Mouse (Mus musculus): ENCODE results near the gene Fbxw9. TPM values are rescaled to one million over a fixed set of nuclear protein-coding genes. Genes with fewer than 3 reads are reported as not detected.

Fbxw9 gene
- 15.0 and 18.0 TPM in 2 replicates for polyA plus RNA-seq (2015; fragmentation: Nextera tagmentation; extraction: Ambion mirVana)

DNA sequence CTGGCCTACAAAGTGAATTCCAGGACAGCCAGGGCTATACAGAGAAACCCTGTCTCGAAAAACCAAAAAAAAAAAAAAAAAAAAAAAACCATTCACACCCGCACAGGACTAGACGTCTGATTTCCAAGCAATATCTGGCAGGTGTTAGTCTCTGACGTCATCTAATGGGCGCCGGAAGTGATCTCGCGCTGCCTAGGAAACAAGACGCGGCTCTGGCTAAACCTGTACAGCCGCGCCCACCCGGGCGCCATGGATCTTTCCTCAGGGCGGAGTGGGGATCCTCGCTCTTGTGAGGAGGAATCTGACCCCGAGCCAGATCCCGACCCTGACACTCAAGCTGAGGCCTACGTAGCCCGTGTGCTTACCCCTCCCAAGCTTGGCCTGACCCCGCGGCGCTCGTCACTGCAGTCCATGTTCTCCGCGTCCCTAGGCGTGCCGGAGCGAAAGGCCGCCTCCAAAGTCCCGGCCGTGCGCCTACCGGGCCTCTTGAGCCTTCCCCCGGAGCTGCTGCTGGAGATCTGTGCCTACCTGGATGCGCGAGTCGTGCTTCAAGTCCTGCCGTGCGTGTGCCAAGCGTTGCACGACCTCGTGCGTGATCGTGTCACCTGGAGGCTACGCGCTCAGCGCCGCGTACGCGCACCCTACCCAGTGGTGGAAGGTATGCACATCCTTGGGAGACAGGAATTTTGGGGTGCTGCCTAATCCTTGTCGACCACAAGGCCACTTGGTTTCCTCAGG lies at the start of gene Fbxw9:
Fbxw9 (plus strand) TSS at position 177 of the 738 bp plus-strand sequence.
- peak; percentile 90 for DNase-seq (ENCODE audit: low spot score)

DNA sequence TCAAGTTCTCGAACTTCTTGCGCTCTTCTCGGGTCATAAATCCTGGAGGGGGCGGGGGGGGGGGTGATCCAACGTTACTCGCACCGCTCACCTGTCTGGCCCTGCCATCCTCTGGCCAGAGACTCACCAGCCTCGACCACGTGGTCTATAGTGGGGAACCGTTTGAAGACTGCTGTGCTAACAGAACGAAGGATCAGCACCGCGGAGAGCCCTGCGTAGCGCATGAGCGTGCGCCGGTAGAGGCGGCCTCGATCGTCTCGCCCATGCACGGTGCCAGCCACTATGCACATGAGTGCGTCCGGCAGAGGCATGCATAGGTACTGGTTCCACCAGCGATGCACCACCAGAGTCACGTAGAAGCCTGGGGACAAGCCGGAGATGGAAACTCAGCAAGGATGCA lies 48.6 kb upstream of the Fbxw9 start:
- no peak for DNase-seq (ENCODE audit: low spot score)

DNA sequence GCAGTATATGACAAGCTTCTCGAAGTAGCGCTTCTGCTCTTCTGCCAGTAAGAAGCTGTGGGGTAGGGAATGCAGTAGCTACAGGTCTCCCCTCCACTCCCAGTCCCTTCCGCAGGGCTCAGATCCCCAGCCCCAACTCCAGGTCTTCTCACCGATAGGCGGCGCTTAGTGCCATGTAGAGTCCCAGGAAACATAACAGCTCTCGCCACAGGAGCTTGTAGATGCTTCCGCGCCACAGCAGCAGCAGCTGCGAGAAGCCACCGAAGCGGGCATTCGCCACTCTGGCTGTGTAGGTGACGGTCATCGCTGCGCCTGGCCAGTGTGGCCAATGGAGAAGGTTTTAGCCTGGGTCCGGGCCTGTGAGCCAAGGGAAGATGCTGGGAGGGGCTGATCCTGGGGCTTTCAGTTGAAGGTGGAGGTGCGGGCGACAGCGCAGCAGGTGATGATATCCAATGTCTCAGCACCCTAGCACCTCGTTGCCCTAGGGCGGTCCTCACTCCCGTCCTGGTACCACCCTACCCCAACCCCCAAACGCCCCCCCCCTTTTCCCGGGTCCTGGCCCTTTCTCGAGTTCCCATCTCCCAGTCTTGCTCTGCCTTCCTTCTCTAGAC lies 46.5 kb upstream of the Fbxw9 start:
- peak; percentile 87 for DNase-seq (ENCODE audit: low spot score)

DNA sequence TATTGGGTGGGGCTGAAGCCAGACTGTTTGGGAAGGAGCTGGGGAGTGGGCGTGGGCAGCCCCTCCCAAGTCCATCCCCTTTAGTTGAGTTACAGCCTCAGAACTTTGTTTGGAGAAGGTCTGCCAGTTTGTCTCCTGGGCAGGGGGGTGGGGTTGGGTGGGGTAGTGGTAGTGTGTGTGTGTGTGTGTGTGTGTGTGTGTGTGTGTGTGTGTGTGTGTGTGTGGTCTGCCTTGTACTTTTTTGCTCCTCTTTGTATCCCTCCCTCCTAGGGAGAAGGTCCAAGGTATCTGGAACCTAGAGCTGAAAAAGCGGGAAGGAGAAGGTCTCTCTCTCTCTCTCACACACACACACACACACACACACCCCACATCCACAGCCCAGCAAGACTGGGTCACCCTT lies 45.4 kb upstream of the Fbxw9 start, which contains the start of gene Best2:
Best2 (minus strand) TSS at position 101 of the 400 bp plus-strand sequence.
- DNase-seq (ENCODE audit: low spot score), result no peak

DNA sequence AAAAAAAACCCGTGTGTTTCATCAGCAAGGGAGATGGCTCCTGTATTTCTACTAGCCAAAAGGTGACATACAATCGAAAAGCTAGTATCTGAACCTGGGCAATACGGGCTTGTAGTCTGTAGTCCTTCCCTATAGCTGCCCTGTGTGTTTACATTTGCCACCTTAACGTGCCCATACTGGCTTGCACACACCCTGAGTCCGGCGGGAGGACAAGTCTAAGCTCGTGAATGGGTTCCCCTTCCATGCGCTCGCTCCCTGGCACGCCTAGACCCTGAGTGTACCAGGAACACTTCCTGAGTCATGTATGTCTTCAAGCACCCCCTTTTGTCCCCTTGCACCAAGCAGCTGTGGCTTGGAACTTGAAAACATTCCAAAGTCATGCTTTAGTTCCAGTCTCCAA lies 43.1 kb upstream of the Fbxw9 start:
- no peak for DNase-seq (ENCODE audit: low spot score)

DNA sequence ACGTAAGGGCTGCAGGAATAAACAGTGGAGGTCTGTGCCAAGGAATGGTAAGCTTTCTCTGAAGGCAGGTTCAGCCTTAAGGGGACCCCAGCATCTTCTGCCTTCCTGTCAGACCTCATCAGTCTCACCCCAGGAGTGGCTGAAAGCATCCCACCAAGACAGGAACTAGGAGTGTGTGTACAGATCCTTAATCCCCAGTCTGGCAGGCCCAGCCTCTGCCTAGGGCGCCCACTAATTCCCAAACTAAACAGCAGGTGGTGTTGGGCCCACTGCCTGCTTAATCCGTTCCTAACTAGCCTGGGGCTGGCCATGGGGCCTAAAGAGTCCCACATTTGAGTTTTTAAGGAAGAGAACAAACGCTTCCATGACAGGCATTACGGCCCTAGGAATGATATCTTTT lies 42.6 kb upstream of the Fbxw9 start:
- DNase-seq (ENCODE audit: low spot score), result no peak

DNA sequence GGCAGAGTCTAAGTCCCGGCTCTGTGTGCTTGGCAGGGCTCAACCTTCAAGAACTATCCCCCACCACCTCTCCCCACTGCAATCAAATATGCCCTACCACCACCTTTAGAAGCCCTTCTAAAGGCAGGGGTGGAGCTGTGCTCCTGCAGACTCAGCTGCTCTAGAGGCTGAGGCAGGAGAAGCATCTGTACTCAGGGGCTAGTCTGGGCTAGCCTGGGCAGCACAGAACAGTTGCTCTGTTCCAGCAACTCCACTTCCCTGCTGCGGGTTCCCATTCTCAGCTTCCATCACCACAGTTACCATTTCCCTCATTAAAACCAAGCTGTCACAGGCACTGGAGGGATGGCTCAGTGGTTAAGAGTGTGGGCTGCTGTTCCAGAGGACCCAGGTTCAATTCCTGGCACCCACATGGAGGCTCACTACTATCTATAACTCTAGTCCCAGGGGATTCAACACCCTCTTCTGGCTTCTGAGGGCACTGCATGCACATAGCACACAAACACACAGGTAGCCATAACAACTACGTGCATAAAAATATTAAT lies 38.3 kb upstream of the Fbxw9 start:
- DNase-seq (ENCODE audit: low spot score), result no peak

DNA sequence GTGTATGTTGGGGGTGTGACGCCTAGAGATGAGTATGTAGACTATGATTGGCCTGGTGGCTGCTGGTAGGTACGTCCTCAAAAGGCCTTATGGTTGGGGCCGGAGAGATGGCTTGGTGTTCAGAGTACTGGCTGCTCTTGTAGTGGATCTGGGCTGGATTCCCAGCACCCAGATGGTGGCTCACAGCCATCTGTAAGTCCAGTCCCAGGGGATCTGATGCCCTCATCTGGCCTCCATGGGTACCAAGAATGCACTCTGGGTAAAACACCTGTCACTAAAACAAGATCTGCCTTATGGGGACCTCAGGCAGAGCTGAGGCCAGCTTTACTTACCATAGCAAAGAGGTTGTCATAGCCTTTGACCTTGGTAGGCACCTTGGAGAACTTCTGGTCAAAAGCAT lies 36.0 kb upstream of the Fbxw9 start:
- no peak for DNase-seq (ENCODE audit: low spot score)

DNA sequence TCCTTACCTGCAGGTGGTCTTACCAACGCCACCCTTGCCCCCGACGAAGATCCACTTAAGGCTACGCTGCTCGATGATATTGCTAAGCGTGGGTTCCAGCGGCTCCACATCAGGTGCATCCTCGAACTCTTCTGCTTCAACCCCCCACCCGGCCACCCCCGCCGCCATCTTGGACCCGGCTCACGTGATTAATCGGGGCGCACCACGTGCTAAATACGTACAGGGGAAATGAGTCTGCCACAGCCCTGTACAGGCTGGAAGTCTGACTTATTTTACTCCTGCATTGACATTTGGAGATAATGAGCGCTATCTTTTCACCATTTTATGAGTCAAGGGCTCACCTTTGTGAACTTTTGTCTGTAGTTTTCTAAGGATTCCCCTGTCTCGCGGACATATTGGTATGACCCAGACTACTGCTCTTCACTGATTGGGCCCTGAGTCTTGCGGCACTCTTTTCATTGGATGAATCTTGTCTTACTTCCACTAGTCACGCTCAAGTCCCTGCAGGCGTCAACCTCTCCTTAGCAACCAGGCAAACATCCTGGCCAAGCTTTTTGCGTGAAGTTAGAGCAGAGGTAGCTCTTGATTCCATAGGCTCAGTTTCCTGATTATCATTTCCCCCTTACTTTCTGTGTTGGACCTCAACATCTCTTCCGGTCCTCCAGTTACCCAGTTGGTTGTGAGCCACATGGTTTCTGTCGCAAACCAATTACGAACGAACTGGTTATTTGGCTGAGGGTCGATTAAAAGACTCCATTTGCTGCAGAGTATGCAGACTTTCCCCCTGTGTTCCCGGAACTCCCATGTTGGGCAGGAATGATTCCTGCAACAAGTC lies 34.5 kb upstream of the Fbxw9 start, which contains the start of gene Asna1:
Asna1 (minus strand) TSS at position 184 of the 835 bp plus-strand sequence.
- peak; percentile 94 for DNase-seq (ENCODE audit: low spot score)

DNA sequence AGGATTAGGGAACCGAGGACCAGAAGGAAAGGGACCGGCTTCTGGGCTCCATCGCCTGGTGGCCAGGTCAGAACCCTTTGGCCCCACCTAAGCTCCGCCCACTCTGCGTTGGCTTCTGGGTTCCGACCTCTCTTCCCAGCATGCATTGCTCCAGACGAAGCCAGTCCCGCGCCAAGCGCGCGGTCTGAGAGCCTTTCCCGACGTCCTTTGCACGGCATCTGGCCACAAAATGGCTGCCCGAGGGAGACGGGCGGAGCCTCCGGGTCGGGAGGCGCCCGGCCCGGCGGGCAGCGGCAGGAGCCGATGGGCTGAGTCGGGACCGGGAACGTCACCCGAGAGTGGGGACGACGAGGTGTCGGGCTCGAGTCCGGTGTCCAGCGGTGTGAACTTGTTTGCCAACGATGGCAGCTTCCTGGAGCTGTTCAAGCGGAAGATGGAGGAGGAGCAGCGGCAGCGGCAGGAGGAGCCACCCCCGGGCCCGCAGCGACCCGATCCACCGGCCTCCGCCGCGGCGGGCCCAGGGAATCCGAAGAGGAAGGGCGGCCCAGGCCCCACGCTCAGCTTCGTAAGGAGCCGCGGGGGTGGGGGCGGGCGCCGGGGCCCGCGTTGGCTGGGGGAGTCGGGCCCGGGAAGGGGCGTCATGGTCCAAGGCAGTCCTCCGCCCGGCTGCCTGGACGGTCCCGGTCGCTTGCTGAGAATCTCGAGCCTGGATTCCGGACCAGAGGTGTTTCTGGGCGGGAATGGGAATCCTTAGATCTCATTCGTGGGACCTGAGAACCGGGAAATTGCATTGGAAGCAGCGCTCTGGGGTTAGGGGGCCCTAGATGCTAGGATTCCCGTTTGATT lies 33.0 kb upstream of the Fbxw9 start, which contains the start of gene Trir:
Trir (plus strand) TSS at position 154 of the 846 bp plus-strand sequence.
- DNase-seq (ENCODE audit: low spot score), result peak; percentile 94

DNA sequence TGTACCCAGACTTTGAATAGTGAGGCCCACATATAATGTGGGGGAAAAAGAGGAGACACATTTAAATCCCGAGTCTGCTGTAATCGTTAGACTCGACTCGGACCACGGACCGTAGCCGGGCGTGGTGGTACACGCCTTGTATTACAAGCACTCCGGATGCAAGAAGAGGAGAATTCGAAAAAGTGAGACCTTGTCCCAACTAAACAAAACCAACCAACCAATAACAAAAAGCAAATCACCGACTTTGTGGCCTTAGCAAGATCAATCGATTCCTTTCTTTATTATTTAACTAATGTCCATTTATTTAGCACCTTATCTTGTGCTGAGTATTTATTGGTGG lies 32.4 kb upstream of the Fbxw9 start:
- DNase-seq (ENCODE audit: low spot score), result no peak

DNA sequence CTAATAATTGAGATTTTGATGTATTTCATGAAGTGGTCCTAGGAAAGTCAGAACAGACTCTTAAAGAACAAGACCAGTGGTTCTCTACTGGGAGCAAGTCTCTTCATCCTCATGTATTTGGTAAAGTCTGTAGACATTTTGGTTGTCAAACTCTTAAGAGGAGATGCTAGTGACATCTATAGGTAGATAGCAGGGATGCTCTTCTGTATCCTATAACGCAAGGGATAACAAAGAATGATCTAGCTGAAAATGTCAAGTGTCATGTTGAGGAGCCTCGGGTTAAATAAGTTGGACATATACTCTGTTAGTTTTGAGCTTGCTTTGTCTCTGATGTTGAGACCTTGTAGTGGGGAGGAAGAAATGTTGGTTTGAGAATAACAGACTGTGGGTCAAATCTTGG lies 31.9 kb upstream of the Fbxw9 start:
- peak; percentile 47 for DNase-seq (ENCODE audit: low spot score)

DNA sequence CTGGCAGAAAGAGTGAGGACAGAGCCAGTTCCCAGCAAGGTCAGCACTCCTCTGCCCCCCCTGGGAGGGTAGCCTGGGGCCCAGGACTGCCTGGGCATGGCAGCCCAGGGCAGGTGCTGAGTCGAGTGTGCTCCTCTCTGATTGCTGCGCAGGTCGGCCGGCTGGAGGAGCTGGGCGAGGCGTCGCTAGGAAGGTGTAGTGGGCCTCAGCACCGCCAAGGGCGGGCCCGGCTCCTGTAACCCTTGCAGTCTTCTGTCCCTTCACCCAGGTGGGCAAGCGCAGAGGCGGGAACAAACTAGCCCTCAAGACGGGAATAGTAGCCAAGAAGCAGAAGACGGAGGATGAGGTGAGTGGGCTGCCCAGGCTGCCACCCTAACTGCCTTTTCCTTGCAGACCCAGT lies 30.6 kb upstream of the Fbxw9 start:
- DNase-seq (ENCODE audit: low spot score), result no peak

DNA sequence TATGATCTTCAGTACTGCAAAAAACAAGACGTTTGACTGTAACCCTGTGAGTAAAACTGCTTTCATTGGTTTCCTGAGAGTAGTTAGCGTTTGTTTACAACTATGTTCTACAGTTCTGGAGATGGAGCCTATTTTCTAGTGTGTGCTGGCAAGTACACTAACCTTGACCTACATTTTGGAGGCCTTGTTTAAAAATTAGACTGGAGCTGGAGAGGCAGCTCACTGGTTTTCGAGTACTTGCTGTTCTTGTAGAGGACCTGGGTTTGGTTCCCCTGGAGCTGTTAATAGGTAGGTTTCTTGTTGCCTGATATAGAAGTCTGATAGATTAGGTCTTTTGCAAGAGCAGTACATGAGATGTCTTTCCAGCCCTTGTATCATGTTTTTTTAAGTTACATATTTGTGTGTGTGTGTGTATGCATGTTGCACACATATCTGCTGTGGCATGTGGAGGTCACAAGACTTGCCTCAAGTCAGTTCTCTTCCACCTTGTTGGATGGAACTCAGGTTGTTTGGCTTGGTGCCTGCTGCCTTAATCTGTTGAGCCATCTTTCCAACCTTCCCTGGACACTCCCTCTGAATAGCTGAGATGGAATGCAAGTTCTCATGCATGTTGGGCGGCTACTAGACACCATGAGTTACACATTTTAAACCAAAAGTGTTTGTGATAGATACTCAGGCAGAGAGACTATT lies 27.1 kb upstream of the Fbxw9 start:
- DNase-seq (ENCODE audit: low spot score), result no peak

DNA sequence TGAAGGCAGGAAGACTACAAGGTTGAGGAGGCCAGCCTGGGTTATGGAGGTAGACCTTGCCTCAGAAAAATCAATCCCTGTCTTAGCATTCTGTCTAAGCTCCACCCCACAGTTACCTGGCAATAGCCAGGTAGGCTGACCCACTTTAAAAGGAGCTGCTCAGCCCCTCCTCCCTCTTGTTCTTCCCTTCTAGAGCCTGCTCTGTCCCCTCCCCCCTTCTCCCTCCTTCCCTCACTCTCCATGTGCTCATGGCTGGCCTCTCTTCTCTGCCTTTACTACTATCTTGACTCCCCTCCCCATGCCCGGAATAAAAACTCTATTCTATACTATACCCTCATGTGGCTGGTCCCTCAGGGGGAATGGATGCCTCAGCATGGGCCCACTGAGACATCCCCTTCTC lies 26.0 kb upstream of the Fbxw9 start:
- DNase-seq (ENCODE audit: low spot score), result no peak

DNA sequence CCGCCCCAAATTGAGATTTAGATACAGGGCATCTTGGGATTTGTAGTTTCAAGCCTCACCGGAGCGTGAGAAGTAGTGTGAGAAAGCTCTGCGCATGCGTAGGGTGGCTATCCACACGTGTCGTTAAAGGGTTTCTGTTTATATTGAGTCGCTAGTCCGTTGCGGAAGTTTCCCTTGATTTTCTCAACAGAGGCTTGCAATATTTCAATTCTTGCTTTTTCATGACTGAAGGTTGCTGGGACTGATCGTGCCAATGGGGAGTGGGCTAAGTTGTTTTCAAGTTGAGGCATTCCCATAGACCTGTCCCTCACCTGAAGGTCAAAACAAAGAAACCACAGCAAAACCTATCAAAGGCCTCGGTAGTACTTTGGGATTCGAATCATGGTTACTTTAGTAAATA lies 25.1 kb upstream of the Fbxw9 start:
- DNase-seq (ENCODE audit: low spot score), result peak; percentile 92

DNA sequence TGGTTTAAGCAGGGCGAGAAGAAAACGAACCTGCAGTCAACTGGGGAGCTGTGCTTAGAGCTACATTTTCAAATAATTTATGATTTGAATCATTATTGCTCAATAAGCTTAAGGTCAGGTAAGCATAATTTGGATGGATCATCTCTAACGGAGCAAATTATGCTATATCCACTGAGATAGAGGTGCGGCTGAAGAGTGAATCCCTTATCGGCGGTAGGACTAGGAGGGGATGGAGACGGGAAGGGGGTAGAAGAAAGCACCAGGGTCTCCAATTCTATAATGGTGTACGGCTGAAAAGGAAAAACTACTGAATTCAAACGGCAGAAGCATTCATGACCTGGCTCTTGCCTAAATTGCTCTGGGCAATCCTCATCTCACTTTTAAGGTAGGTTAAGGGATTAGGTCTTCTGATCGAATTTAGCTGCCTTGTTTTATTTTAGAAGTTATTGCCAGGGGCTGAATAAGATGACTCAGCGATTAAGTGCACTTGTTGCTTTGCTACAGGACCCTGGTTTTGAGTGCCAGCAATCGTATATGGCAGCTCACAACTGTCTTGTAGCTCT lies 24.6 kb upstream of the Fbxw9 start:
- no peak for DNase-seq (ENCODE audit: low spot score)

DNA sequence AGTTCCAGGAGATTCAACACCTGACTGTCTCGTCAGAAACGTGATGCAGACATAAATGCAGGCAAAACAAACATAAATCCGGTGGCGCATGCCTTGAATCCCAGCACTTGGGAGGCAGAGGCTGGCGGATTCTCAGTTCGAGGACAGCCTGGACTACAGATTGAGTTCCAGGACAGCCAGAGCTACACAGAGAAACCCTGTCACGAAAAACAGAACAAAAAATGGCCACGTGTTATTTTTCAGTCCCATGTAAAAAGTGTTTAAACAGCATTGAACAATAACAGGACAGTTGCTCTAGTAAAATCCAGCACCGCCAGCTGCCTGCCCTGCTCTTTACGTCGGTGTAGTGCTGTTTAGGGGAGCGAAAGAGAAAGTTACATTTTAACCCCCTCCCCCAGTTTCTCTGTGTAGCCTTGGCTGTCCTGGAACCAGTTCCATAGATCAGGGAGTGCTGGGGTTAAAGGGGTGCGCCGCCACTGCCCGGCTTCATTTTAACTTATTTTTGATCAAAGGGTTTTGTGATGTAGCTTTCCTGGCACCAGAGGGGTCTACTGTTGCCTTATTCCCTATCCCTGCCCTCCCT lies 24.0 kb upstream of the Fbxw9 start:
- DNase-seq (ENCODE audit: low spot score), result peak; percentile 52

DNA sequence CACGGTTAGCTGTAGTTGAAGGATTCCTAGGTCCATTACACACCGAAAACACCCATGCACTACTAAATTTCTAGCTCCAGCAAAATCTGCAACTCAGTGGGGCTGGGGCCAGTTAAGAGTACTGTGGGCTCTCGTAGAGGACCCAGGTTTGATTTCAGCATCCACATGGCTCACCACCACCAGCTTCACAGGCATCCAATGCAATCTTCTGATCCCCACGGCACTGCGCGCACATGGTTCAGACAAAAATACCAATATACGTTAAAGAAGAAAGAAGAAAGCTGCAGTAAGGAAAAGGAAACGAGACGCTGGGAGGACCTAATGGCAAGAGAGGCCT lies 23.5 kb upstream of the Fbxw9 start:
- no peak for DNase-seq (ENCODE audit: low spot score)

All from thymus, postnatal 0 days (tissue).